Mouse (Mus musculus) kidney, adult 2 months (tissue): ENCODE data around the gene Agtpbp1. TPM values are rescaled to one million over a fixed set of nuclear protein-coding genes. Genes with fewer than 3 reads are reported as not detected.

ENCODE experiments used
- DNase-seq: peaks from one replicate; pipeline ENCODE4 v3.0.0; 2021
- H3K27ac ChIP-seq: fragments of 200-500 bp; 2 replicates; pipeline ENCODE4 v1.5.1; 2012; ENCODE audit warnings: low read depth, low read length, control low read depth, inconsistent platforms; ENCODE audit not compliant: insufficient read depth
- H3K27me3 ChIP-seq: fragments of 200-500 bp; replicated peaks from 2 replicates; pipeline ENCODE4 v1.6.1; 2012; ENCODE audit warnings: mild to moderate bottlenecking, moderate library complexity, low read length, inconsistent platforms; ENCODE audit not compliant: control insufficient read depth, insufficient read depth
- H3K36me3 ChIP-seq: fragments of 200-500 bp; 2 replicates; pipeline ENCODE4 v1.6.1; 2012; ENCODE audit warnings: mild to moderate bottlenecking, moderate library complexity, low read length, inconsistent platforms; ENCODE audit not compliant: control insufficient read depth, insufficient read depth
- H3K4me1 ChIP-seq: fragments of 200-500 bp; 2 replicates; pipeline ENCODE4 v1.6.1; 2011; ENCODE audit warnings: low read length; ENCODE audit not compliant: control insufficient read depth, insufficient read depth
- H3K4me3 ChIP-seq: fragments of 200-500 bp; 2 replicates; pipeline ENCODE4 v1.5.1; 2011; ENCODE audit warnings: mild to moderate bottlenecking, low read depth, low read length, control low read depth; ENCODE audit not compliant: insufficient read depth
- CTCF ChIP-seq: fragments of 200-500 bp; conservative IDR thresholded peaks from 2 replicates; pipeline ENCODE4 v1.5.1; 2011; ENCODE audit warnings: low read depth, mild to moderate bottlenecking, control low read depth, low read length, moderate library complexity, mixed read lengths; ENCODE audit not compliant: insufficient read depth, insufficient read length
- POLR2A ChIP-seq: fragments of 200-500 bp; IDR thresholded peaks from one replicate; pipeline ENCODE4 v1.6.1; 2011; ENCODE audit warnings: low read depth, low read length, control low read depth
- WGBS: fragments of 180-500 bp; shearing (Covaris S2); methylation state at CpG from one replicate; pipeline ENCODE4 v1.1.7; 2018; 5-methylcytosine and 5-hydroxymethylcytosine counted together
- polyA plus RNA-seq: library from polyadenylated mRNA; depleted of rRNA; stranded (reverse); fragments of >200 nt; gene quantifications from 2 replicates; pipeline ENCODE4 v1.2.3, GENCODE M21; 2012

Agtpbp1 gene
- polyA plus RNA-seq, 1 experiment: 7.6 TPM

DNA sequence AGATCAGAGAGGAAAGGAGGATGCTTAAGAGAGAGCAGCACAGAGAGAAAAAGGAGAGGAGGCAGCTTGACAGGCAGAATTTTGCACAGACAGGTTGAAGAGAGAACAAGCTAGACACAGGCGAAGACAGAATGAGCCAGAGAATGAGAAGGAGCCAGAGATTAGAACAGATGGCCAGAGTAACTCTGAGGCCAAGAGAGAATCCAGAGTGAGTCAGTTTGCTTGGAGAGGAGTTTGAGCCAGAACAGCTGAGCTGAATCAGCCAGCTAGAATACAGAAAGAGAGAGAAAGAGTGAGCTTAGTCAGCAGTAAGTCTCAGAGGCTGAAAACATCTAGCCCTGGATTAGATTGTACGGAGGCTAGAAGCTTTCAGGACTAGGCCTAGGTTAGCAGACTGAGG, 12.5 kb downstream of the Agtpbp1 start:
- TF ChIP-seq POLR2A (no peak), CTCF (no peak)
- no peak for DNase-seq
- Histone ChIP-seq H3K4me3 (no peak overlapping the region), H3K4me1 (no peaks in the 10 kb centered on the region), H3K27ac (no peak overlapping the region), H3K36me3 (no peaks in the 10 kb centered on the region), H3K27me3 (no peaks in the 10 kb centered on the region)
- WGBS: 79% methylated on average over 2 of the region's 2 CpGs

DNA sequence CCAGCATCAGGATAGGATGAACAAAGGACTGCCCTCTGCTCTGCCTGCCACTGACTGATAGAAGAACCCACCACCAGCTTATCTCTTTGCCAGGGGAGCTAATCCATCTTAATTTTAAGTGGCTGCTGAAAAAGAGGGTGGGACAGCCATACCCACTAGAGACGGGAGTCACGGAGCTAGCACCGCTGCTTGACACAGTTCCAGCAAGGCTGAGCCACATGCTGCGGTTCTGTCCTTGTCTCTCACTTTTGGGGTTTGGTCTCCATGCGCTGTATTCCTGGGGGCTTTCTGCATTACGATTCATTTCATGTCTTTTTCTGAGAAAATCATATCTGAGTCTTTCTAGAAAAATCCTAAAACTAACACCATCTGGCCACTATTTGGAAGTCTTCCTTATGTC, 13.9 kb downstream of the Agtpbp1 start:
- DNase-seq: no peak
- Histone ChIP-seq H3K4me3 (no peak overlapping the region), H3K36me3 (no peaks in the 10 kb centered on the region), H3K27ac (no peak overlapping the region), H3K4me1 (no peaks in the 10 kb centered on the region), H3K27me3 (no peaks in the 10 kb centered on the region)
- 95% methylated on average over 6 of the region's 6 CpGs for WGBS
- no peak for TF ChIP-seq POLR2A

DNA sequence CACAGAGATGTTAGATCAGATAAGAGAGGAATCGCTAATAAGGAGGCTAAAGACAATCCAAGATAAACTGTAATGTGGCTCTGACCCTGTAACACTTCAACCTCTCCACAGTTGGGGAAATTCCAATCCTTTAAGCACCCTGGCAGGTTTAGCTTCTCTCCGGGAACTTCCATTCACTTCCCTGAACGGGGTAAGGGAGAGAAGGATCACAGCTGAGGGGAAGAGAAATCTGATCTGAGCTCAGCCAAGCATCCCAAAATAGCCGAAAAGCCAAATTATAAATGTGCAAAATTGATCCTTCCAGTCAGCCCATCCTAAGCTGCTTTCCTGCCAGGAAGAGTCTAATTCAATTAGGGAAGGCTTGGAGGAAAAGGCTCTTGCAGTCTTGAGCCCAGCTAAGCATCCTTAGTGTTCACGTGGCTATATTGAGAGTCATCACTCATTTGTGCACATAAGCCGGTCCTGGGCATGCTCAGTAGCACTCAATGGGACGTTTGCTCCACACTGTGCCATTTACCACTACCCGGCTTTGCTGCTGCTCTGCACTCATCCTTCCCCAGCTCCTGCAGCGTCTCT, 19.0 kb downstream of the Agtpbp1 start:
- H3K36me3 ChIP-seq: no peaks in the 10 kb centered on the region
- H3K4me3 ChIP-seq: no peak overlapping the region
- H3K27me3 ChIP-seq: no peaks in the 10 kb centered on the region
- DNase-seq: no peak
- TF ChIP-seq POLR2A: no peak
- TF ChIP-seq CTCF: no peak
- WGBS: 38% methylated on average over 9 of the region's 9 CpGs
- H3K4me1 ChIP-seq: no peaks in the 10 kb centered on the region
- H3K27ac ChIP-seq: no peak overlapping the region

DNA sequence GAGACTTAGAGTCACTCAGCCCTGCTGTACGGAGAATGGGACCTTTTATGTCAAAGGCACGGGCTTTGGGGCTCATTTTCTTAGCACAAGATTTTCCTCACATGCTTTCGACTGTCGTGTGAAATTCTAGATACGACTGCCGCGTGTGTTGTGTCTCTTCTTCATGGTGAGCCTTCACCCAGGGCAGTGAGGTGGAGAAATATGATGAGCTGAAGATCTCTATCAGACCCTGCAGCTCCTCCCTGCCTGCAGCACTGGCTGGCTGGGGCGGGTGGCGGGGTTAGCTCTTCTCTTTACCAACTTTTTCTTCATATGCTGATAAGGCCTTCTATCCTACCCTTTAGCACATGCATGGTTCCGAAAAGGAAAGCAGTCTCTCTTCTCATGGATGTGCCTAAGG, 20.1 kb downstream of the Agtpbp1 start:
- H3K4me3 ChIP-seq: no peak overlapping the region
- H3K27ac ChIP-seq: no peak overlapping the region
- H3K4me1 ChIP-seq: no peaks in the 10 kb centered on the region
- no peaks in the 10 kb centered on the region for H3K27me3 ChIP-seq
- TF ChIP-seq CTCF: no peak
- no peaks in the 10 kb centered on the region for H3K36me3 ChIP-seq
- 60% methylated on average over 10 of the region's 10 CpGs for WGBS
- no peak for DNase-seq

DNA sequence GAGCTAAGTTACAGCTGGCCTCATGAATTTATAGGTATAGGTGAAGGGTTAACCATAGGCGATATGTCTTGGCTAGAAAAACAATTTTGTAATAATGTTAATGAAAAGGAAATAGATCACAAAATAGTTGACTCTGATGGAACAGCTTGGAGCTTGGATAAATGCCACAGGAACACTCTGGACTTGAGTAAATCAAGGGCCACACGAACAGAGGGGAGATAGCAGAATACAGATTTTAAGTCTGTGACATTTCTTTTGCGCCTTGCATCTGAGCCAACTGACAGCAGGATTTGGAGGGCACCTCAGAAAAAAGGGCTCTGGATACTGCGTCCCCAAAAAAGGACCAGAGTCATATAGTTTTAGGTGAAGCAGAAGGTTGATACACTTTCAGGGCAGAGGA, 20.5 kb downstream of the Agtpbp1 start:
- no peaks in the 10 kb centered on the region for H3K36me3 ChIP-seq
- no peak for TF ChIP-seq POLR2A
- TF ChIP-seq CTCF: no peak
- no peak overlapping the region for H3K27ac ChIP-seq
- WGBS: 74% methylated on average over 4 of the region's 4 CpGs
- DNase-seq: no peak
- no peaks in the 10 kb centered on the region for H3K4me1 ChIP-seq
- H3K27me3 ChIP-seq: no peaks in the 10 kb centered on the region
- H3K4me3 ChIP-seq: no peak overlapping the region

DNA sequence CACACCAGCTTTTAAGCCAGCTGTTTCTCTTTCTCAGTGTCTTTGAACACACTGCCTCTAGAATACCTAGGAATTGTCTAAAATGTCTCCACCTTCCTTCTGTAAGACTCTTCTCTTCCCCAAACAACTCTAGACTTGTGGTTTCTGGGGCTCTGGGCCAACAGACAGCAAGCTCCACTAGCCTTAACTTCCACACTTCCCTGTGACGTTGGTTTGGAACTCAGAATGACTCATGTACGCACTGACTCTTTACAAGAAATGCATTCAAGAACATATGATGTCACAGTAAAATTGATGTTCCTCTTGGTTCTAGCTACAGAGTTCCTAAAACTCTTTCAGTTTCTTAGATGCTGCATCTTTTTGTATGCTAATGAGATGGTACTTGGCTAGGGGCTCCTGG, 22.6 kb downstream of the Agtpbp1 start:
- TF ChIP-seq POLR2A: no peak
- no peak for TF ChIP-seq CTCF
- Histone ChIP-seq H3K27me3 (no peaks in the 10 kb centered on the region), H3K4me3 (no peak overlapping the region), H3K4me1 (no peaks in the 10 kb centered on the region), H3K36me3 (no peaks in the 10 kb centered on the region), H3K27ac (no peak overlapping the region)
- WGBS: 85% methylated on average over 2 of the region's 2 CpGs
- DNase-seq: no peak

DNA sequence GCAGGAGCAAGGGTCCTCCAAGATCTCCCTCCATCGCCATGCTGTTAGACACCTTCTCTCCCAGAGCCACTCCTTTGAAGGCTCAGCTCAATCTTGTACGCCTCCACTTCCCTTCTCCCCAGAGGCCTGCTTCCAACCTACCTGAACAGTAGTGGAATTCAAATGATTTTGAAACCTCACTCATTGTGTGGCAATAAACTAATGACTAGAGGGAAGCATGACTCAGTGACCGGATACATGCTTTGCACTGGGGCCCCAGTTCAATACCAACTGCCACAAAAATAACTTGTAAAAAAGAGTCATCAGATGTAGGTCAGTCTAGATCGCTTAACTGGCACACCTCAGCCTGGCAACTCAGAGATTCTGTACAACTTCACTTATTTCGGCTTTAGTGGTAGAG, 26.3 kb downstream of the Agtpbp1 start:
- Histone ChIP-seq H3K27ac (no peak overlapping the region), H3K4me1 (peaks cover 8% of the 10 kb centered on the region), H3K27me3 (no peaks in the 10 kb centered on the region), H3K36me3 (no peaks in the 10 kb centered on the region), H3K4me3 (no peak overlapping the region)
- TF ChIP-seq POLR2A (no peak), CTCF (no peak)
- no peak for DNase-seq
- WGBS: 94% methylated on average over 5 of the region's 5 CpGs
